Mouse (Mus musculus) thymus, adult 2 months (tissue): ENCODE results near the gene Sntb2.

Experiments
- CTCF ChIP-seq: fragments of 200-500 bp; IDR thresholded peaks from 2 replicates; pipeline ENCODE4 v1.5.1; 2012; ENCODE audit warnings: mild to moderate bottlenecking, control low read depth, low read length, moderate library complexity, borderline replicate concordance; ENCODE audit not compliant: control insufficient read depth, poor library complexity, insufficient read depth; ENCODE audit errors: extremely low read depth
- POLR2A ChIP-seq: fragments of 200-500 bp; IDR thresholded peaks from 2 replicates; pipeline ENCODE4 v1.6.1; 2012; ENCODE audit warnings: mild to moderate bottlenecking, low read length, control low read depth, moderate library complexity; ENCODE audit not compliant: control insufficient read depth, poor library complexity, insufficient read depth; ENCODE audit errors: extremely low read depth

GRCm38 (mm10) chr8:106978755-106979251 lies 43.3 kb downstream of the Sntb2 start:
- no peak for TF ChIP-seq POLR2A
- no peak for TF ChIP-seq CTCF
